Mouse (Mus musculus) embryonic facial prominence, embryonic 10.5 days (tissue): ENCODE measurements at regions not wholly inside any gene's neighbourhood (a gene's known extent, or its start where the extent isn't known, plus 50 kb on each side); places are given as distances from the start of the nearest gene placed in this dataset.
"Not testable (repeated sequence)": the region's sequence is repeated elsewhere in the genome, so short reads cannot be mapped to it uniquely, and the experiment has no call there.

Experiments
- DNase-seq: peaks from one replicate; pipeline ENCODE4 v3.0.0-alpha.2; 2017; ENCODE audit warnings: low spot score
- H3K27ac ChIP-seq: fragments of 300-500 bp; sonication (generic); replicated peaks from 2 replicates; pipeline ENCODE4 v1.5.1; 2016; ENCODE audit warnings: mild to moderate bottlenecking
- H3K27me3 ChIP-seq: fragments of 300-500 bp; sonication (generic); replicated peaks from 2 replicates; pipeline ENCODE4 v1.6.1; 2016; ENCODE audit warnings: low read depth, mild to moderate bottlenecking; ENCODE audit not compliant: poor library complexity, severe bottlenecking
- H3K36me3 ChIP-seq: fragments of 300-500 bp; sonication (generic); replicated peaks from 2 replicates; pipeline ENCODE4 v1.6.1; 2016; ENCODE audit warnings: mild to moderate bottlenecking, moderate library complexity
- H3K4me1 ChIP-seq: fragments of 300-500 bp; sonication (generic); 2 replicates; pipeline ENCODE4 v1.6.1; 2016
- H3K4me3 ChIP-seq: fragments of 300-500 bp; sonication (generic); 2 replicates; pipeline ENCODE4 v1.5.1; 2016; ENCODE audit warnings: mild to moderate bottlenecking, moderate library complexity
- H3K9me3 ChIP-seq: fragments of 300-500 bp; sonication (generic); 2 replicates; pipeline ENCODE4 v1.6.1; 2016; ENCODE audit warnings: mild to moderate bottlenecking
- WGBS: fragments of 180-500 bp; shearing (Covaris S2); methylation state at CpG from one replicate; pipeline ENCODE4 v1.1.7; 2016; 5-methylcytosine and 5-hydroxymethylcytosine counted together

GRCm38 (mm10) chr15:62257110-62257667, 1334.4 kb upstream of the A1bg start:
- Histone ChIP-seq H3K27me3 (no peaks in the 10 kb centered on the region), H3K36me3 (no peaks in the 10 kb centered on the region), H3K27ac (no peak overlapping the region), H3K4me1 (peaks cover 8% of the 10 kb centered on the region), H3K4me3 (no peak overlapping the region), H3K9me3 (no peaks in the 10 kb centered on the region)
- no peak for DNase-seq
- 77% methylated on average over 1 of the region's 1 CpGs for WGBS

GRCm38 (mm10) chr15:62255571-62255970, 1332.8 kb upstream of the A1bg start:
- H3K27me3 ChIP-seq, result no peaks in the 10 kb centered on the region
- H3K4me3 ChIP-seq, result no peak overlapping the region
- DNase-seq, result no peak
- peaks cover 8% of the 10 kb centered on the region for H3K4me1 ChIP-seq
- no peaks in the 10 kb centered on the region for H3K9me3 ChIP-seq
- peaks cover 7% of the 10 kb centered on the region for H3K36me3 ChIP-seq
- H3K27ac ChIP-seq, result no peak overlapping the region
- 96% methylated on average over 5 of the region's 5 CpGs for WGBS

- Histone ChIP-seq H3K9me3 (no peaks in the 10 kb centered on the region), H3K27me3 (no peaks in the 10 kb centered on the region), H3K4me1 (peaks cover 8% of the 10 kb centered on the region), H3K27ac (no peak overlapping the region), H3K4me3 (no peak overlapping the region), H3K36me3 (peaks cover 10% of the 10 kb centered on the region)
- DNase-seq, result no peak
- 84% methylated on average over 4 of the region's 4 CpGs for WGBS
Observed at GRCm38 (mm10) chr15:62253724-62254123, 1330.9 kb upstream of the A1bg start.

GRCm38 (mm10) chr15:62252078-62252833, 1329.4 kb upstream of the A1bg start:
- not testable (repeated sequence) for H3K9me3 ChIP-seq, H3K4me3 ChIP-seq, H3K36me3 ChIP-seq, H3K27ac ChIP-seq, DNase-seq, H3K4me1 ChIP-seq, H3K27me3 ChIP-seq
- WGBS, result 91% methylated on average over 2 of the region's 2 CpGs

GRCm38 (mm10) chr15:62249436-62249835, 1326.6 kb upstream of the A1bg start:
- H3K4me1 ChIP-seq, result no peaks in the 10 kb centered on the region
- DNase-seq, result no peak
- H3K27ac ChIP-seq, result no peak overlapping the region
- 82% methylated on average over 4 of the region's 4 CpGs for WGBS
- no peak overlapping the region for H3K4me3 ChIP-seq
- peaks cover 13% of the 10 kb centered on the region for H3K36me3 ChIP-seq
- H3K9me3 ChIP-seq, result no peaks in the 10 kb centered on the region
- no peaks in the 10 kb centered on the region for H3K27me3 ChIP-seq

GRCm38 (mm10) chr15:62246561-62247079, 1323.8 kb upstream of the A1bg start:
- no peaks in the 10 kb centered on the region for H3K9me3 ChIP-seq
- no peaks in the 10 kb centered on the region for H3K27me3 ChIP-seq
- WGBS, result 85% methylated on average over 4 of the region's 4 CpGs
- no peak overlapping the region for H3K4me3 ChIP-seq
- H3K4me1 ChIP-seq, result no peaks in the 10 kb centered on the region
- no peak overlapping the region for H3K27ac ChIP-seq
- H3K36me3 ChIP-seq, result peaks cover 20% of the 10 kb centered on the region
- no peak for DNase-seq

- no peaks in the 10 kb centered on the region for H3K9me3 ChIP-seq
- H3K36me3 ChIP-seq, result peaks cover 16% of the 10 kb centered on the region
- no peak overlapping the region for H3K4me3 ChIP-seq
- no peaks in the 10 kb centered on the region for H3K4me1 ChIP-seq
- 94% methylated on average over 1 of the region's 1 CpGs for WGBS
- H3K27me3 ChIP-seq, result no peaks in the 10 kb centered on the region
- no peak overlapping the region for H3K27ac ChIP-seq
- DNase-seq, result no peak
Observed at GRCm38 (mm10) chr15:62245237-62245636, 1322.4 kb upstream of the A1bg start.

GRCm38 (mm10) chr15:62244819-62245218, 1322.0 kb upstream of the A1bg start:
- DNase-seq, result no peak
- peaks cover 16% of the 10 kb centered on the region for H3K36me3 ChIP-seq
- no peaks in the 10 kb centered on the region for H3K4me1 ChIP-seq
- WGBS, result 94% methylated on average over 3 of the region's 3 CpGs
- no peak overlapping the region for H3K4me3 ChIP-seq
- no peaks in the 10 kb centered on the region for H3K27me3 ChIP-seq
- no peak overlapping the region for H3K27ac ChIP-seq
- H3K9me3 ChIP-seq, result no peaks in the 10 kb centered on the region

GRCm38 (mm10) chr15:62240031-62240430, 1317.2 kb upstream of the A1bg start:
- Histone ChIP-seq H3K27ac (no peak overlapping the region), H3K4me1 (no peaks in the 10 kb centered on the region), H3K27me3 (no peaks in the 10 kb centered on the region), H3K9me3 (no peaks in the 10 kb centered on the region), H3K4me3 (no peak overlapping the region), H3K36me3 (peaks cover 10% of the 10 kb centered on the region)
- 90% methylated on average over 3 of the region's 3 CpGs for WGBS
- DNase-seq, result no peak

GRCm38 (mm10) chr15:62238503-62239045, 1315.8 kb upstream of the A1bg start:
- H3K36me3 ChIP-seq, result peaks cover 4% of the 10 kb centered on the region; the same call in 1 of the 2 replicates
- no peak for DNase-seq
- no peaks in the 10 kb centered on the region for H3K4me1 ChIP-seq
- no peaks in the 10 kb centered on the region for H3K9me3 ChIP-seq
- no peak overlapping the region for H3K4me3 ChIP-seq
- H3K27ac ChIP-seq, result no peak overlapping the region
- no peaks in the 10 kb centered on the region for H3K27me3 ChIP-seq
- WGBS, result 86% methylated on average over 5 of the region's 5 CpGs

GRCm38 (mm10) chr15:62236056-62236455, 1313.2 kb upstream of the A1bg start:
- DNase-seq, result no peak
- Histone ChIP-seq H3K9me3 (no peaks in the 10 kb centered on the region), H3K4me1 (no peaks in the 10 kb centered on the region), H3K27me3 (no peaks in the 10 kb centered on the region), H3K27ac (no peak overlapping the region), H3K4me3 (no peak overlapping the region), H3K36me3 (no peaks in the 10 kb centered on the region)
- 66% methylated on average over 2 of the region's 2 CpGs for WGBS

- Histone ChIP-seq H3K36me3 (no peaks in the 10 kb centered on the region), H3K4me3 (no peak overlapping the region), H3K27me3 (no peaks in the 10 kb centered on the region), H3K27ac (no peak overlapping the region), H3K9me3 (no peaks in the 10 kb centered on the region), H3K4me1 (no peaks in the 10 kb centered on the region)
- DNase-seq, result no peak
- WGBS, result 97% methylated on average over 4 of the region's 4 CpGs
Observed at GRCm38 (mm10) chr15:62234182-62234760, 1311.5 kb upstream of the A1bg start.

GRCm38 (mm10) chr15:62233154-62233553, 1310.3 kb upstream of the A1bg start:
- Histone ChIP-seq H3K4me3 (no peak overlapping the region), H3K4me1 (no peaks in the 10 kb centered on the region), H3K9me3 (no peaks in the 10 kb centered on the region), H3K27me3 (no peaks in the 10 kb centered on the region), H3K36me3 (no peaks in the 10 kb centered on the region), H3K27ac (no peak overlapping the region)
- no peak for DNase-seq
- WGBS, result 82% methylated on average over 8 of the region's 8 CpGs
